Mouse (Mus musculus) olfactory bulb, adult 2 months (tissue): ENCODE results near the gene Ascl2. TPM values are rescaled to one million over a fixed set of nuclear protein-coding genes. Genes with fewer than 3 reads are reported as not detected.

ENCODE experiments used
- H3K27ac ChIP-seq: fragments of 200-500 bp; 2 replicates; pipeline ENCODE4 v1.5.1; 2012; ENCODE audit warnings: low read depth, low read length; ENCODE audit not compliant: insufficient read depth
- H3K4me1 ChIP-seq: fragments of 200-500 bp; 2 replicates; pipeline ENCODE4 v1.6.1; 2012; ENCODE audit warnings: low read length; ENCODE audit not compliant: control insufficient read depth, insufficient read depth
- H3K4me3 ChIP-seq: fragments of 200-500 bp; 2 replicates; pipeline ENCODE4 v1.5.1; 2012; ENCODE audit warnings: mild to moderate bottlenecking, low read depth, low read length, moderate library complexity; ENCODE audit not compliant: insufficient read depth
- CTCF ChIP-seq: fragments of 200-500 bp; IDR thresholded peaks from 2 replicates; pipeline ENCODE4 v1.5.1; 2012; ENCODE audit warnings: low read depth, mild to moderate bottlenecking, low read length, moderate library complexity; ENCODE audit not compliant: insufficient read depth
- POLR2A ChIP-seq: fragments of 200-500 bp; IDR thresholded peaks from 2 replicates; pipeline ENCODE4 v1.6.1; 2012; ENCODE audit warnings: mild to moderate bottlenecking, low read depth, low read length, moderate library complexity; ENCODE audit not compliant: insufficient read depth
- WGBS: fragments of 180-500 bp; shearing (Covaris S2); methylation state at CpG from one replicate; pipeline ENCODE4 v1.1.7; 2018; 5-methylcytosine and 5-hydroxymethylcytosine counted together
- polyA plus RNA-seq: library from polyadenylated mRNA; stranded (reverse); fragments of >200 nt; gene quantifications from 2 replicates; pipeline ENCODE4 v1.2.4, GENCODE M21; 2012; ENCODE audit warnings: low replicate concordance; ENCODE audit not compliant: missing spikeins, insufficient read depth, insufficient read length

Ascl2 gene
- polyA plus RNA-seq, 1 experiment = not detected

DNA sequence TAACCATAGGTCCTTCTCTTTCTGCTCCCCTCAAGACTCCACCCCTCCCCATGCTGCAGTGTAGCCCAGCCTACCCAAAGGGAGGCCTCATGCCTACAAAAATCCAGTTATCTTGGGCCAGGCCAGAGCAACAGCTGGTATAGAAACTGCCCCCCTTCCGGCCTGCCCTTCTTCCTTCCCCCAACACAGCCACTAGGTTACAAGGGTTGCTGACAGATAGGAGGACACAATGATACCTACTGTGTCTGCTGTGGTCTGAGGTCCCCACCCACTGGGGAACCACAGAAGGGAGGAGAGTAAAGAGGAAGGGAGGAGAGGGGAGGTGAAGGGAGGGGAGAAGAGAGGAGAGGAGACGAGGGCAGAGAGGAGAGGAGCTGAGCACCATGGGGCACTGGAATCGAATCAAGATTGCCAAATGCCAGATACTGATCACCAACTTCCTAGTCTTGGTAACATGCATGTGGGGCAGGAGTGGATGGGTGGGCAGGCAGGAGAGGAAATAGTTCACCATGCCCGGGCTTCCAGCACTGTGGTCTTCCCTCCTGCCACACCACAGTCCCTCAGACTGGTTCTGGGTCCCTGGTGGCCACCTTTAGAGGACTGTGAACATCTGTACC, 35.8 kb upstream of the Ascl2 start, which contains the start of gene Tspan32:
Gene Tspan32 (plus strand): TSS at position 320 of the 617 bp plus-strand sequence.
- no peak within 1 kb of the TSS for H3K4me3 ChIP-seq
- H3K27ac ChIP-seq = no peak within 1 kb of the TSS
- WGBS = 81% methylated on average over 4 of the region's 4 CpGs
- no peak for TF ChIP-seq CTCF
- TF ChIP-seq POLR2A = no peak
- H3K4me1 ChIP-seq = peaks cover 22% of the 10 kb centered on the region

DNA sequence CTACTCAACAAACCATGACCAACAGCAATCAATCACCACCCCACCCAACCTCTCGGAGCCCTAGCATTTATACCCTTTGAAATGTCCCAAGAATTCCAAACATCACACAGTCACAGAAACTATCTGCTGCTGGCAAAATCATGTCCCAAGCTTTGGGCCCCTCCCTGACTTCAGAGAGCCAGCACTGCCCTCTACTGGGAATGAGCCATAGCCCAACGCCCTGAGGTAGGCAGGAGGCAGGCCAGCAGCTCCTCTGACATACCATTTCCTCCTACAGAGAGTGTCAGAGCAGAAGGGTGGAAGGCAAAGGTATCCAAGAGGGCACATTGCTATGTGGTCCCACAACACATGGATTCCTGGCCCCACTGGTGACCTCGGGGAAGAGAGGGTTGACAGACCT, 33.6 kb upstream of the Ascl2 start:
- TF ChIP-seq POLR2A (no peak), CTCF (no peak)
- no peak overlapping the region for H3K4me3 ChIP-seq
- 63% methylated on average over 3 of the region's 3 CpGs for WGBS
- H3K4me1 ChIP-seq = peaks cover 4% of the 10 kb centered on the region
- no peak overlapping the region for H3K27ac ChIP-seq

DNA sequence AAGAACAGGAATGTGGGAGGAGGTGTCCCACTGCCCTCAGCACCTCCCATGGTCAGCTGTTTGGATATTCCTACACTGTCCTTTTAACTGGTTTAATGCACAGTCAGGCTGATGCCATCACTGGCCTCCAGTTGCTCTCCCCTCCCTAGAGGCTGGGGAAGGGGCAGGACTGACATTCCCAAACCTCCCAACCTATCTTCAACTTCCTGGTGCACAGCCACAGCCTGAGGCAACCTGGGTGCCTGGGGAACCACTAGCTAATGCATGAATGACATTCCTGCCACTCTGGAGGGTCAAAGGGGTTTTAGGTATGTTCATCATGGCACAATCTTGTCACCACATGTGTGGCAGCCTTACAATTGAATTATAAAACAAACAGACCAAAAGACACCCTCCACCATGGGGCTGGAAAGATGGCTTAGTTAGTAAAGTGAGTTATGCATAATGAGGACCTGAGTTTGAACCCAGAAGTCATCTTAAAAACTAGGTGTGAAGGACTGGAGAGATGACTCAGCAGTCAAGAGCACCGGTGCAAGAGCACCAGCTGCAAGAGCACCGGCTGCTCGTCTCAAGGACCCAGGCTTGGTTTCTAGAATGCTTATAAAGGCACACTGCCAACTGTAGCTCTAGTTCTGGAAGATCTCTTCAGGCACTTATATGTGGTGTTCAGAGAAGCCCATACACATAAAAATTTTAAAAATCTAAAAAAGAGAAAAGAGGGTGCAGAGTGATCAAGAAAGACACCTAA, 28.5 kb upstream of the Ascl2 start:
- WGBS = 39% methylated on average over 3 of the region's 3 CpGs
- H3K4me1 ChIP-seq = no peaks in the 10 kb centered on the region

DNA sequence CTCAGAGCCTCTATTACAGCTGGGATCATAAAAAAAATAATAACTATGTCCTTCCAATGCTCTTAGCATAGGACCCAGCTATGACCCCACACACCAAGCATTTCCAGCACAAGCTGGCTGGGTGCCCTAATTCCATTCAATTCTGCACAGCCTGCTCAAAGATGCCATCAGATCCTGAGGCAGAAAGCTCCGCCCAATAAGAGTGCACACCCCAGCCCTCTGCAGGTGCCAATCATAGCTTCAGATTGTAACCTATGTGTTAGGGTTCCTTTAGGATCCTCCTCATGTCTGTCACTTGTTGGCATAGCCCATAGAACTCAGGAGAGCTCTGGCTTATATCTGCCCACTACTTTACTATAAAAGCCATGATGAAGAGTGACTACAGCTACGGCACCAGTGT, 27.9 kb upstream of the Ascl2 start:
- Histone ChIP-seq H3K27ac (no peak overlapping the region), H3K4me1 (no peaks in the 10 kb centered on the region), H3K4me3 (no peak overlapping the region)
- 86% methylated on average over 2 of the region's 2 CpGs for WGBS
- TF ChIP-seq CTCF (no peak), POLR2A (no peak)

More for the DNA sequence above, 28.5 kb upstream of the Ascl2 start:
- no peak overlapping the region for H3K4me3 ChIP-seq
- no peak overlapping the region for H3K27ac ChIP-seq
- TF ChIP-seq POLR2A = no peak

DNA sequence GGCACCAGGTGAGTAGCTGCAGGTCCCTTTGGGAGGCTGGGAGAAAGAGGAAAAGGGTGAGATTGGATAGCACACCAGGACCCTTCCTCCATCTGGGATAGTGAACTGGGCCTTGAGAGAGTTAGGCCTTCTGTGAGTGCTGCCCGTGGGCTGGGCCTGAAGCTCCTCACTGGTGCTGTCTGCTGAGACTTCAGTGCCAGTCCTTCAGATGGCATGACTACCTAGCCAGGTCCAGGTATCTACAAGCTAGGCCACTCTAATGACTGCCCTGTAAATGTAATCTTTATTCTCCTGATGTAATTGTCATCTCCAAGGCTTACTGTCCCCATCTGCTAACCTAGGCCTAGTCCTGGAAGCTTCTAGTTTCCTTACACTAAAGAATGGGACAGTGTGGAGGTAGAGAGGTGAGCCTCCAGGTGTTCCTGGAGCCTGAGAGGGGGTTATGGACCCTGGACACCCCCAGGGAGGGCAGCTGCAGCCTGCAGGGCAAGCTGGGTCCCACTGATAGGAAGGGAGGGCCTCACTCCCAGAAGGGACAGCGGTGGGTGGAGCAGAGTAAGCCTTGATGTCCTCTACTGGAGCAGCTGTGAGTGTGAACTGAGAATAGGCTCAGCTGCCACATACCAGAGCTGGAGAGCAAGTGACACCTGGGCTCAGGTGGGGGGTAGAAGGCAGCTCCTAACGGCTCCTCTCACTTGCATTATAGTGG, 26.7 kb upstream of the Ascl2 start:
- no peak for TF ChIP-seq CTCF
- H3K4me3 ChIP-seq = no peak overlapping the region
- 85% methylated on average over 3 of the region's 3 CpGs for WGBS

DNA sequence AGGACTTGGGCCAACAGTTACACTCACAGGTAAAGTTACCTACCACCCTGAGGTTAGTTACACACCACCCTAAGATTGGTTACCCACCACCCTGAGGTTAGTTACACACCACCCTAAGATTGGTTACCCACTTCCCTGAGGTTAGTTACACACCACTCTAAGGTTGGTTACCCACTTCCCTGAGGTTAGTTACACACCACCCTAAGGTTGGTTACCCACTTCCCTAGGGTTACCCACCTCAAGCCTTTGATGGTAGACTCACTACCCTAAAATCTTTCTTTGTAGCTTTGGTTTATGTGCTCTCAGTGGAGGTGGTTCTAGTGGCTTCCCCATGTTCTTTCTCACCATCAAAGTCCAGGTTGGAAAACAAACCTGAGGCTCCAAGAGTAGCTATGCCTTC, 25.9 kb upstream of the Ascl2 start:
- H3K4me1 ChIP-seq = peaks cover 2% of the 10 kb centered on the region; the same call in 1 of the 2 replicates

More for the DNA sequence above, 26.7 kb upstream of the Ascl2 start:
- H3K4me1 ChIP-seq = no peaks in the 10 kb centered on the region
- no peak overlapping the region for H3K27ac ChIP-seq

DNA sequence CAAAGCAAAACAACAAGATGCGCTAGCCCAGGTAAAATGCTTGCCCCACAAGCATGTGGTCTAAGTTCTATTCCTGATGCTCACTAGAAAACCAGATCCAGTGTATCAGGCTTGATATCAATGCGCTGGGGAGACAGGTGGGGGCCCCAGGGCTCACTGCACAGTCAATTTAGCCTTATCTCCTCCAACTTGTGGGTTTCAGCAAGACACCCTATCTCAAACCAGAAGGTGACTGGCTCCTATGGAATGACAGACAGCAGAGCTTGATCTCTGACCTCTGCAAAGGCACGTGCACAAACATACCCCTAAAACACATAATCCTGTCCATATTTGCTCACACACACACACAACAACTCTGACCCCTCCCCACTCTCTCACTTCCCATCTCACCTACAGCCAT, 18.7 kb upstream of the Ascl2 start:
- 98% methylated on average over 3 of the region's 3 CpGs for WGBS
- H3K4me3 ChIP-seq = no peak overlapping the region
- TF ChIP-seq POLR2A (no peak), CTCF (no peak)
- no peak overlapping the region for H3K27ac ChIP-seq
- peaks cover 7% of the 10 kb centered on the region for H3K4me1 ChIP-seq

More for the DNA sequence above, 25.9 kb upstream of the Ascl2 start:
- TF ChIP-seq POLR2A (no peak), CTCF (no peak)
- Histone ChIP-seq H3K4me3 (no peak overlapping the region), H3K27ac (no peak overlapping the region)

DNA sequence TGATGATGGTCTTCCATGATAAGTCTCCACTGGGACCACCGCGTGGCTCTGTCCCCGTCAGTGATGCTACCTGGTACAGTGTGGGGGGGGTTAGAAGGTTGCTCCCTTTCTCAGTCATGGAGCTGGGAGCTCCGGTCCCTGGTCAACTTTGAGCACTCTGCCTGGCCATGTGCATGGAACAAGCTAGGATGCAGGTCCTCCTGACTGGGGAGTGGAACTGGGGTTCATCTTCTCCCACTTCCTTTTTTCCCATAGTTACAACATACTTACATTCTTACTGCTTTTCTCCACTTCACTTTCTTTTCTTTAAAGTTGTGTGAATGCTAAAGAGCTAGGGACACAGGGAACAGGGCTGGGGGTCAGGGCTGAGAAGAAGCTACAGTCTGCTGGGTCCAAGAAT, 16.1 kb upstream of the Ascl2 start:
- 95% methylated on average over 4 of the region's 4 CpGs for WGBS
- TF ChIP-seq CTCF = no peak
- TF ChIP-seq POLR2A = no peak
- H3K4me3 ChIP-seq = no peak overlapping the region
- no peak overlapping the region for H3K27ac ChIP-seq
- H3K4me1 ChIP-seq = peaks cover 7% of the 10 kb centered on the region

DNA sequence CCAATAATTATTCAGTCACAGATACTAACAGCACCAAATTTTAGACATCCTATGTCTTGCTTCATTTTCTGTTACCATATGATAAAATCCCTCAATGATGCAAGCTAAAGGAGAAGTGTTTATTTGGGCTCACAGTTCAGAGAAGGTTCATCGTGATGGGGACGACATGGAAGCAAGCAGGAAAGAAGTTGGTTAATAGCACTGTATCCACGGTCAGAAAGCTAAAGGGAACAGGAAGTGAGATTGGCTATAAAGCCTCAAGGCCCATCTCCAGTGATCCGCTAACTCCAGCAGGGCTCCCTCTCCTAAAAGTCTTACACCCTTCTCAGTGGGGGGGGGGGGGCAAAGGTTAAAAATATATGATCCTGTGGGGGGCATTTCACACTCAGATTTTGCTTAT, 12.8 kb upstream of the Ascl2 start:
- Histone ChIP-seq H3K4me3 (no peak overlapping the region), H3K4me1 (no peaks in the 10 kb centered on the region), H3K27ac (no peak overlapping the region)
- TF ChIP-seq POLR2A (no peak), CTCF (no peak)
- 74% methylated on average over 4 of the region's 4 CpGs for WGBS
